Mouse (Mus musculus) C2C12 (cell line): ENCODE data around the gene Pdhx. TPM values are rescaled to one million over a fixed set of nuclear protein-coding genes. Genes with fewer than 3 reads are reported as not detected.

ENCODE experiments used
- H3K27me3 ChIP-seq: one replicate; pipeline ENCODE4 v1.6.1; 2011; ENCODE audit not compliant: control insufficient read depth, insufficient read depth, insufficient read length
- H3K36me3 ChIP-seq: one replicate; pipeline ENCODE4 v1.6.1; 2011; ENCODE audit not compliant: control insufficient read depth, insufficient read depth
- H3K4me3 ChIP-seq: one replicate; pipeline ENCODE4 v1.5.1; 2011; ENCODE audit warnings: mild to moderate bottlenecking, control low read depth; ENCODE audit not compliant: poor library complexity, insufficient read depth, severe bottlenecking
- H3K79me2 ChIP-seq: one replicate; pipeline ENCODE4 v1.6.1; 2011; ENCODE audit not compliant: control insufficient read depth, insufficient read depth
- H3K79me3 ChIP-seq: one replicate; pipeline ENCODE4 v1.6.1; 2011; ENCODE audit warnings: low read depth, control low read depth
- H3ac ChIP-seq: one replicate; pipeline ENCODE3; 2011; ENCODE audit warnings: low read depth; ENCODE audit not compliant: control insufficient read depth, insufficient read length
- CEBPB ChIP-seq: IDR thresholded peaks from one replicate; pipeline ENCODE4 v1.6.1; 2011; ENCODE audit warnings: low read depth, mild to moderate bottlenecking, control low read depth, moderate library complexity
- CTCF ChIP-seq: IDR thresholded peaks from one replicate; pipeline ENCODE4 v1.5.1; 2011; ENCODE audit not compliant: control insufficient read depth, insufficient read depth, insufficient read length
- FOSL1 ChIP-seq: IDR thresholded peaks from one replicate; pipeline ENCODE4 v1.8.0; 2011; ENCODE audit warnings: mild to moderate bottlenecking, low read length; ENCODE audit not compliant: poor library complexity, insufficient read depth, severe bottlenecking
- MAX ChIP-seq: IDR thresholded peaks from one replicate; pipeline ENCODE4 v1.6.1; 2011; ENCODE audit warnings: mild to moderate bottlenecking, control low read depth
- MYOD1 ChIP-seq: IDR thresholded peaks from one replicate; pipeline ENCODE4 v1.6.1; 2011; ENCODE audit warnings: low read depth; ENCODE audit not compliant: control insufficient read depth, insufficient read length
- MYOG ChIP-seq: IDR thresholded peaks from one replicate; pipeline ENCODE4 v1.6.1; 2011; ENCODE audit not compliant: control insufficient read depth, insufficient read length; ENCODE audit errors: extremely low read depth
- USF1 ChIP-seq: IDR thresholded peaks from one replicate; pipeline ENCODE4 v1.6.1; 2011; ENCODE audit warnings: low read depth, mild to moderate bottlenecking, control low read depth, moderate library complexity
- polyA plus RNA-seq: library from polyadenylated mRNA; unstranded; fragments of >200 nt; fragmentation: generic; extraction: Trizol; gene quantifications from one replicate; pipeline ENCODE4 v1.2.1, GENCODE M21; 2012; ENCODE audit warnings: missing spikeins

Gene Pdhx
- polyA plus RNA-seq, 1 experiment: 17.2 TPM

GRCm38 (mm10) chr2:102980870-102981269 lies 92.4 kb downstream of the Pdhx start:
- no peaks in the 10 kb centered on the region for H3K36me3 ChIP-seq
- no peak overlapping the region for H3ac ChIP-seq
- H3K79me2 ChIP-seq: no peaks in the 10 kb centered on the region
- H3K79me3 ChIP-seq: no peaks in the 10 kb centered on the region
- no peaks in the 10 kb centered on the region for H3K27me3 ChIP-seq
- TF ChIP-seq FOSL1 (peak; percentile 45), CTCF (no peak)
- H3K4me3 ChIP-seq: no peak overlapping the region

GRCm38 (mm10) chr2:102979519-102979918 lies 93.8 kb downstream of the Pdhx start:
- Histone ChIP-seq H3K27me3 (no peaks in the 10 kb centered on the region), H3K79me2 (no peaks in the 10 kb centered on the region), H3K36me3 (no peaks in the 10 kb centered on the region), H3K79me3 (no peaks in the 10 kb centered on the region), H3K4me3 (no peak overlapping the region), H3ac (no peak overlapping the region)
- TF ChIP-seq MYOD1: no peak
- TF ChIP-seq CTCF: no peak
- TF ChIP-seq MAX: no peak
- no peak for TF ChIP-seq FOSL1

- no peak for TF ChIP-seq CTCF
- TF ChIP-seq MYOD1: no peak
- no peak for TF ChIP-seq MAX
- no peak for TF ChIP-seq CEBPB
- TF ChIP-seq MYOG: no peak
- no peak for TF ChIP-seq USF1
- no peak for TF ChIP-seq FOSL1
- Histone ChIP-seq H3K79me3 (no peaks in the 10 kb centered on the region), H3K79me2 (no peaks in the 10 kb centered on the region), H3K27me3 (no peaks in the 10 kb centered on the region), H3K4me3 (no peak overlapping the region), H3ac (no peak overlapping the region), H3K36me3 (no peaks in the 10 kb centered on the region)
Measured at GRCm38 (mm10) chr2:102979112-102979511, 94.2 kb downstream of the Pdhx start.

GRCm38 (mm10) chr2:102975358-102975945 lies 97.9 kb downstream of the Pdhx start:
- H3K4me3 ChIP-seq: no peak overlapping the region
- H3K79me3 ChIP-seq: no peaks in the 10 kb centered on the region
- no peak overlapping the region for H3ac ChIP-seq
- H3K79me2 ChIP-seq: no peaks in the 10 kb centered on the region
- TF ChIP-seq CTCF (no peak), USF1 (no peak), CEBPB (no peak), FOSL1 (no peak), MAX (no peak), MYOG (no peak), MYOD1 (no peak)
- no peaks in the 10 kb centered on the region for H3K27me3 ChIP-seq
- no peaks in the 10 kb centered on the region for H3K36me3 ChIP-seq

GRCm38 (mm10) chr2:102973115-102973514 lies 100.2 kb downstream of the Pdhx start:
- H3K4me3 ChIP-seq: no peak overlapping the region
- H3ac ChIP-seq: no peak overlapping the region
- no peaks in the 10 kb centered on the region for H3K36me3 ChIP-seq
- no peaks in the 10 kb centered on the region for H3K27me3 ChIP-seq
- TF ChIP-seq USF1: no peak
- no peak for TF ChIP-seq MYOG
- TF ChIP-seq FOSL1: no peak
- no peak for TF ChIP-seq MAX
- TF ChIP-seq CEBPB: no peak
- TF ChIP-seq MYOD1: no peak
- H3K79me3 ChIP-seq: no peaks in the 10 kb centered on the region
- no peaks in the 10 kb centered on the region for H3K79me2 ChIP-seq

GRCm38 (mm10) chr2:102972575-102972974 lies 100.7 kb downstream of the Pdhx start:
- TF ChIP-seq FOSL1 (no peak), MYOG (no peak), CTCF (no peak), USF1 (no peak), MYOD1 (no peak), MAX (no peak), CEBPB (no peak)
- Histone ChIP-seq H3ac (no peak overlapping the region), H3K4me3 (no peak overlapping the region), H3K79me3 (no peaks in the 10 kb centered on the region), H3K79me2 (no peaks in the 10 kb centered on the region), H3K36me3 (no peaks in the 10 kb centered on the region), H3K27me3 (no peaks in the 10 kb centered on the region)
